Mouse (Mus musculus) splenic B cell, adult 2 months (primary cell): ENCODE results near the gene Gm17660.

ENCODE experiments used
- DNase-seq: peaks from one replicate; pipeline ENCODE4 v3.0.0-alpha.2; 2011; ENCODE audit warnings: low read depth, low spot score
- H3K27me3 ChIP-seq: 2 replicates; pipeline ENCODE4 v1.6.1; 2012; ENCODE audit warnings: mild to moderate bottlenecking, low read length, moderate library complexity, mixed read lengths; ENCODE audit not compliant: control insufficient read depth, poor library complexity, insufficient read depth, severe bottlenecking
- H3K36me3 ChIP-seq: 2 replicates; pipeline ENCODE4 v1.6.1; 2012; ENCODE audit warnings: mild to moderate bottlenecking, low read length, moderate library complexity, mixed read lengths; ENCODE audit not compliant: control insufficient read depth, poor library complexity, insufficient read depth, severe bottlenecking

Gene Gm17660

GRCm38 (mm10) chr5:104061936-104062772 lies 15.3 kb downstream of the Gm17660 start:
- DNase-seq: no peak
- peaks cover 11% of the 10 kb centered on the region for H3K36me3 ChIP-seq
- no peaks in the 10 kb centered on the region for H3K27me3 ChIP-seq

- Histone ChIP-seq H3K27me3 (no peaks in the 10 kb centered on the region), H3K36me3 (peaks cover 11% of the 10 kb centered on the region)
- no peak for DNase-seq
Observed at GRCm38 (mm10) chr5:104060429-104060828, 17.0 kb downstream of the Gm17660 start.

- peaks cover 7% of the 10 kb centered on the region for H3K36me3 ChIP-seq
- DNase-seq: no peak
- H3K27me3 ChIP-seq: no peaks in the 10 kb centered on the region
Observed at GRCm38 (mm10) chr5:104059628-104060027, 17.8 kb downstream of the Gm17660 start.

GRCm38 (mm10) chr5:104058021-104058420 lies 19.4 kb downstream of the Gm17660 start:
- Histone ChIP-seq H3K27me3 (no peaks in the 10 kb centered on the region), H3K36me3 (peaks cover 4% of the 10 kb centered on the region)
- DNase-seq: peak; percentile 70

GRCm38 (mm10) chr5:104056295-104056694 lies 21.1 kb downstream of the Gm17660 start:
- no peak for DNase-seq
- Histone ChIP-seq H3K27me3 (no peaks in the 10 kb centered on the region), H3K36me3 (peaks cover 2% of the 10 kb centered on the region)

- Histone ChIP-seq H3K27me3 (no peaks in the 10 kb centered on the region), H3K36me3 (peaks cover 2% of the 10 kb centered on the region)
- DNase-seq: no peak
Observed at GRCm38 (mm10) chr5:104055816-104056215, 21.6 kb downstream of the Gm17660 start.

GRCm38 (mm10) chr5:104054938-104055337 lies 22.5 kb downstream of the Gm17660 start:
- H3K36me3 ChIP-seq: peaks cover 2% of the 10 kb centered on the region
- DNase-seq: no peak
- H3K27me3 ChIP-seq: no peaks in the 10 kb centered on the region

- Histone ChIP-seq H3K27me3 (no peaks in the 10 kb centered on the region), H3K36me3 (peaks cover 2% of the 10 kb centered on the region; the same call in 1 of the 2 replicates)
- DNase-seq: peak; percentile 52
Observed at GRCm38 (mm10) chr5:104052956-104053355, 24.5 kb downstream of the Gm17660 start.

- no peak for DNase-seq
- peaks cover 2% of the 10 kb centered on the region; the same call in 1 of the 2 replicates for H3K36me3 ChIP-seq
- no peaks in the 10 kb centered on the region for H3K27me3 ChIP-seq
Observed at GRCm38 (mm10) chr5:104048139-104048538, 29.3 kb downstream of the Gm17660 start.

GRCm38 (mm10) chr5:104047200-104048105 lies 30.0 kb downstream of the Gm17660 start:
- H3K27me3 ChIP-seq: no peaks in the 10 kb centered on the region
- H3K36me3 ChIP-seq: peaks cover 2% of the 10 kb centered on the region; the same call in 1 of the 2 replicates
- no peak for DNase-seq

- DNase-seq: peak; percentile 98
- no peaks in the 10 kb centered on the region for H3K36me3 ChIP-seq
- no peaks in the 10 kb centered on the region for H3K27me3 ChIP-seq
Observed at GRCm38 (mm10) chr5:104046256-104047199, 30.9 kb downstream of the Gm17660 start, which contains the start of gene Nudt9. Nudt9 (plus strand) TSS chr5:104046306.

- H3K27me3 ChIP-seq: no peaks in the 10 kb centered on the region
- H3K36me3 ChIP-seq: no peaks in the 10 kb centered on the region
- no peak for DNase-seq
Observed at GRCm38 (mm10) chr5:104043704-104044103, 33.7 kb downstream of the Gm17660 start.

GRCm38 (mm10) chr5:104042906-104043305 lies 34.5 kb downstream of the Gm17660 start:
- no peaks in the 10 kb centered on the region for H3K36me3 ChIP-seq

More at GRCm38 (mm10) chr5:104042906-104043305, 34.5 kb downstream of the Gm17660 start:
- no peak for DNase-seq
- H3K27me3 ChIP-seq: no peaks in the 10 kb centered on the region
